Mouse (Mus musculus) MEL (cell line): Measurements from ENCODE around the gene Aco1. TPM values are rescaled to one million over a fixed set of nuclear protein-coding genes. Genes with fewer than 3 reads are reported as not detected.

Source experiments
- DNase-seq: peaks from one replicate; pipeline ENCODE4 v3.0.0; 2011; ENCODE audit warnings: low read depth, low spot score
- H3K27ac ChIP-seq: 2 replicates; pipeline ENCODE4 v1.5.1; 2012; ENCODE audit warnings: low read depth, mild to moderate bottlenecking, control low read depth, low read length, moderate library complexity; ENCODE audit not compliant: control insufficient read depth
- H3K27me3 ChIP-seq, 2 experiments: fragments of 150-350 bp in 1 of 2; sonication (generic) in 1 of 2; 2 replicates each; pipeline ENCODE4 v1.6.1; 2012; ENCODE audit warnings: low read length in 2 of 2, mild to moderate bottlenecking in 2 of 2, improper control_type of control experiment in 1 of 2, moderate library complexity in 1 of 2; ENCODE audit not compliant: insufficient read depth in 2 of 2, control insufficient read depth in 1 of 2
- H3K36me3 ChIP-seq, 2 experiments: 2 replicates each; pipeline ENCODE4 v1.6.1; 2012 to 2014; ENCODE audit warnings: low read length in 2 of 2, improper control_type of control experiment in 1 of 2, inconsistent platforms in 1 of 2, mild to moderate bottlenecking in 1 of 2; ENCODE audit not compliant: insufficient read depth in 2 of 2, control insufficient read depth in 1 of 2
- H3K4me1 ChIP-seq, 2 experiments: fragments of 150-350 bp in 1 of 2; sonication (generic) in 1 of 2; 2 replicates each; pipeline ENCODE4 v1.6.1; 2012; ENCODE audit warnings: low read length in 2 of 2, improper control_type of control experiment in 1 of 2, mild to moderate bottlenecking in 1 of 2; ENCODE audit not compliant: insufficient read depth in 2 of 2, control insufficient read depth in 1 of 2
- H3K4me3 ChIP-seq, 2 experiments: fragments of 150-350 bp in 1 of 2; sonication (generic) in 1 of 2; 2 replicates each; pipeline ENCODE4 v1.5.1; 2012; ENCODE audit warnings: low read depth in 2 of 2, low read length in 2 of 2, mild to moderate bottlenecking in 2 of 2, moderate library complexity in 2 of 2, control low read depth in 1 of 2, improper control_type of control experiment in 1 of 2; ENCODE audit not compliant: control insufficient read depth in 1 of 2, insufficient read depth in 1 of 2
- H3K79me2 ChIP-seq: 2 replicates; pipeline ENCODE4 v1.6.1; 2012; ENCODE audit warnings: mild to moderate bottlenecking, low read length, moderate library complexity; ENCODE audit not compliant: control insufficient read depth, poor library complexity, insufficient read depth
- H3K9ac ChIP-seq: 2 replicates; pipeline ENCODE4 v1.6.1; 2012; ENCODE audit warnings: low read depth, mild to moderate bottlenecking, control low read depth, low read length, moderate library complexity; ENCODE audit not compliant: control insufficient read depth, poor library complexity, severe bottlenecking
- H3K9me3 ChIP-seq: fragments of 150-350 bp; sonication (generic); replicated peaks from 2 replicates; pipeline ENCODE4 v1.6.1; 2012; ENCODE audit warnings: mild to moderate bottlenecking, low read length, improper control_type of control experiment, moderate library complexity; ENCODE audit not compliant: insufficient read depth
- BHLHE40 ChIP-seq: IDR thresholded peaks from 2 replicates; pipeline ENCODE4 v1.6.1; 2012; ENCODE audit warnings: low read depth, mild to moderate bottlenecking, inconsistent platforms, low read length, improper control_type of control experiment, borderline replicate concordance
- CTCF ChIP-seq, 3 experiments: IDR thresholded peaks in 2 of 3; conservative IDR thresholded peaks in 1 of 3; 2 replicates each; pipeline ENCODE4 v1.5.1; 2011 to 2012; ENCODE audit warnings: low read length in 3 of 3, low read depth in 2 of 3, mild to moderate bottlenecking in 2 of 3, improper control_type of control experiment in 1 of 3, inconsistent platforms in 1 of 3, mixed read lengths in 1 of 3, moderate library complexity in 1 of 3; ENCODE audit not compliant: control insufficient read depth in 1 of 3, insufficient read depth in 1 of 3, poor library complexity in 1 of 3, severe bottlenecking in 1 of 3
- E2F4 ChIP-seq: IDR thresholded peaks from 2 replicates; pipeline ENCODE4 v1.6.1; 2011; ENCODE audit warnings: low read depth, low read length, improper control_type of control experiment, borderline replicate concordance
- ELF1 ChIP-seq: IDR thresholded peaks from 2 replicates; pipeline ENCODE4 v1.6.1; 2014; ENCODE audit warnings: low read depth, mild to moderate bottlenecking, inconsistent platforms, low read length, improper control_type of control experiment, moderate library complexity
- ETS1 ChIP-seq: IDR thresholded peaks from 2 replicates; pipeline ENCODE4 v1.6.1; 2012; ENCODE audit warnings: low read depth, mild to moderate bottlenecking, inconsistent platforms, low read length, improper control_type of control experiment, moderate library complexity
- GATA1 ChIP-seq: IDR thresholded peaks from 2 replicates; pipeline ENCODE4 v1.6.1; 2011; ENCODE audit warnings: low read depth, low read length, improper control_type of control experiment
- HCFC1 ChIP-seq: IDR thresholded peaks from 2 replicates; pipeline ENCODE4 v1.6.1; 2012; ENCODE audit warnings: low read depth, mild to moderate bottlenecking, inconsistent platforms, low read length, improper control_type of control experiment, moderate library complexity
- JUND ChIP-seq: IDR thresholded peaks from 2 replicates; pipeline ENCODE4 v1.6.1; 2011; ENCODE audit warnings: low read depth, mild to moderate bottlenecking, improper control_type of control experiment, low read length
- KAT2A ChIP-seq: conservative IDR thresholded peaks from 2 replicates; pipeline ENCODE4 v1.6.1; 2012; ENCODE audit warnings: low read depth, low read length, improper control_type of control experiment, inconsistent platforms
- MAFK ChIP-seq: IDR thresholded peaks from 2 replicates; pipeline ENCODE4 v1.6.1; 2011; ENCODE audit warnings: low read depth, mild to moderate bottlenecking, low read length, improper control_type of control experiment, borderline replicate concordance
- MAX ChIP-seq: IDR thresholded peaks from 2 replicates; pipeline ENCODE4 v1.6.1; 2011; ENCODE audit warnings: low read length, improper control_type of control experiment
- MAZ ChIP-seq: IDR thresholded peaks from 2 replicates; pipeline ENCODE4 v1.6.1; 2012; ENCODE audit warnings: low read depth, mild to moderate bottlenecking, inconsistent platforms, low read length, improper control_type of control experiment
- MEF2A ChIP-seq: IDR thresholded peaks from 2 replicates; pipeline ENCODE4 v1.6.1; 2014; ENCODE audit warnings: low read depth, mild to moderate bottlenecking, inconsistent platforms, low read length, improper control_type of control experiment; ENCODE audit not compliant: poor library complexity, insufficient replicate concordance, severe bottlenecking; ENCODE audit errors: extremely low read depth
- MYB ChIP-seq: IDR thresholded peaks from 2 replicates; pipeline ENCODE4 v1.6.1; 2011; ENCODE audit warnings: mild to moderate bottlenecking, low read depth, low read length, improper control_type of control experiment
- MYC ChIP-seq: IDR thresholded peaks from 2 replicates; pipeline ENCODE4 v1.6.1; 2011; ENCODE audit warnings: low read depth, mild to moderate bottlenecking, low read length, improper control_type of control experiment, moderate library complexity
- NRF1 ChIP-seq: IDR thresholded peaks from 2 replicates; pipeline ENCODE4 v1.6.1; 2014; ENCODE audit warnings: low read depth, mild to moderate bottlenecking, inconsistent platforms, low read length, improper control_type of control experiment, moderate library complexity; ENCODE audit not compliant: poor library complexity, insufficient read depth, severe bottlenecking
- POLR2AphosphoS5 ChIP-seq: IDR thresholded peaks from 2 replicates; pipeline ENCODE4 v1.6.1; 2012; ENCODE audit warnings: low read depth, borderline replicate concordance, mild to moderate bottlenecking, inconsistent platforms, low read length, moderate library complexity, mixed read lengths
- RAD21 ChIP-seq: IDR thresholded peaks from 2 replicates; pipeline ENCODE4 v1.6.1; 2011; ENCODE audit warnings: mild to moderate bottlenecking, low read depth, low read length, improper control_type of control experiment
- RCOR1 ChIP-seq: IDR thresholded peaks from 2 replicates; pipeline ENCODE4 v1.6.1; 2012; ENCODE audit warnings: low read depth, mild to moderate bottlenecking, inconsistent platforms, low read length, improper control_type of control experiment
- SIN3A ChIP-seq: IDR thresholded peaks from 2 replicates; pipeline ENCODE4 v1.6.1; 2012; ENCODE audit warnings: low read length, improper control_type of control experiment, inconsistent platforms
- SMC3 ChIP-seq: IDR thresholded peaks from 2 replicates; pipeline ENCODE4 v1.6.1; 2011; ENCODE audit warnings: low read depth, low read length, improper control_type of control experiment
- TCF12 ChIP-seq: IDR thresholded peaks from 2 replicates; pipeline ENCODE4 v1.6.1; 2014; ENCODE audit warnings: low read depth, mild to moderate bottlenecking, inconsistent platforms, low read length, improper control_type of control experiment, moderate library complexity
- ZC3H11A ChIP-seq: IDR thresholded peaks from 2 replicates; pipeline ENCODE4 v1.6.1; 2012; ENCODE audit warnings: low read depth, mild to moderate bottlenecking, inconsistent platforms, low read length, improper control_type of control experiment
- ZMIZ1 ChIP-seq: IDR thresholded peaks from 2 replicates; pipeline ENCODE4 v1.6.1; 2012; ENCODE audit warnings: low read depth, mild to moderate bottlenecking, inconsistent platforms, low read length, improper control_type of control experiment, moderate library complexity
- ZNF384 ChIP-seq: IDR thresholded peaks from 2 replicates; pipeline ENCODE4 v1.6.1; 2012; ENCODE audit warnings: low read depth, mild to moderate bottlenecking, inconsistent platforms, low read length, improper control_type of control experiment
- polyA plus RNA-seq, 2 experiments: library from polyadenylated mRNA; stranded (reverse) in 1 of 2; unstranded in 1 of 2; fragments of >175 nt in 1 of 2; fragments of >200 nt in 1 of 2; gene quantifications; 2 replicates each; pipeline versions ENCODE4 v1.2.1 to v1.2.4; 2012; ENCODE audit warnings: low replicate concordance in 2 of 2, low read depth in 1 of 2; ENCODE audit not compliant: insufficient read length in 2 of 2, insufficient read depth in 1 of 2, missing spikeins in 1 of 2
- total RNA-seq: library from RNA; depleted of rRNA; stranded (reverse); fragments of 300-350 nt; gene quantifications from 2 replicates; pipeline ENCODE4 v1.2.3, GENCODE M21; 2012

Aco1 gene
- total and polyA plus RNA-seq, 3 experiments: 28.7 to 33.6 TPM; not detected in 1

GRCm38 (mm10) chr4:40144981-40145380 is 2.1 kb downstream of the Aco1 start:
- Histone ChIP-seq H3K79me2 (peaks cover 2% of the 10 kb centered on the region; the same call in 1 of the 2 replicates), H3K9me3 (no peaks in the 10 kb centered on the region), H3K9ac (no peak overlapping the region), H3K36me3 (peaks cover 0 to 6% of the 10 kb centered on the region in 2 experiments; a peak in 2 of 4 replicates), H3K27me3 (no peaks in the 10 kb centered on the region), H3K27ac (no peak overlapping the region), H3K4me3 (no peak overlapping the region), H3K4me1 (peaks cover 8 to 9% of the 10 kb centered on the region in 2 experiments)
- DNase-seq: no peak
- no peak for TF ChIP-seq SMC3
- no peak for TF ChIP-seq MAFK
- no peak for TF ChIP-seq E2F4
- TF ChIP-seq POLR2AphosphoS5: no peak
- TF ChIP-seq MEF2A: no peak
- TF ChIP-seq JUND: no peak
- no peak for TF ChIP-seq ETS1
- TF ChIP-seq ZMIZ1: no peak
- TF ChIP-seq GATA1: no peak
- no peak for TF ChIP-seq MYC
- no peak for TF ChIP-seq KAT2A
- no peak for TF ChIP-seq MYB
- TF ChIP-seq SIN3A: no peak
- TF ChIP-seq MAZ: no peak
- no peak for TF ChIP-seq RCOR1
- TF ChIP-seq NRF1: no peak
- no peak for TF ChIP-seq MAX
- TF ChIP-seq CTCF (IDR thresholded peaks at IDR 0.05 in 2 of 3, conservative IDR thresholded peaks at IDR 0.05 in 1 of 3; ENCODE audit: control insufficient read depth in 1 of 3, insufficient read depth in 1 of 3, low read depth in 2 of 3, low read length in 3 of 3, poor library complexity in 1 of 3, severe bottlenecking in 1 of 3): no peak

GRCm38 (mm10) chr4:40148281-40148680 is 5.4 kb downstream of the Aco1 start:
- no peaks in the 10 kb centered on the region for H3K9me3 ChIP-seq
- H3K4me3 ChIP-seq: no peak overlapping the region
- no peak for TF ChIP-seq GATA1
- no peak for TF ChIP-seq KAT2A
- TF ChIP-seq HCFC1: no peak
- TF ChIP-seq TCF12: no peak
- TF ChIP-seq RAD21: no peak
- no peak for TF ChIP-seq POLR2AphosphoS5
- no peak for TF ChIP-seq BHLHE40
- TF ChIP-seq ZNF384: no peak
- TF ChIP-seq ELF1: no peak
- TF ChIP-seq ZC3H11A: no peak
- TF ChIP-seq SMC3: no peak
- no peaks in the 10 kb centered on the region for H3K27me3 ChIP-seq
- no peak overlapping the region for H3K9ac ChIP-seq
- H3K36me3 ChIP-seq: no peaks in the 10 kb centered on the region; a peak in 1 of 4 replicates
- no peak overlapping the region for H3K27ac ChIP-seq
- peaks cover 3 to 4% of the 10 kb centered on the region in 2 experiments; a peak in 1 of 4 replicates for H3K4me1 ChIP-seq
- H3K79me2 ChIP-seq: peaks cover 2% of the 10 kb centered on the region; the same call in 1 of the 2 replicates
- DNase-seq: no peak
